Mouse (Mus musculus) right cerebral cortex, postnatal 4 days (tissue): ENCODE measurements around the gene Gm17124.
"Not testable (repeated sequence)": the region's sequence is repeated elsewhere in the genome, so short reads cannot be mapped to it uniquely, and the experiment has no call there.

Experiments used
- DNase-seq: peaks from one replicate; pipeline ENCODE4 v3.0.0-alpha.2; 2022

Gene Gm17124

DNA sequence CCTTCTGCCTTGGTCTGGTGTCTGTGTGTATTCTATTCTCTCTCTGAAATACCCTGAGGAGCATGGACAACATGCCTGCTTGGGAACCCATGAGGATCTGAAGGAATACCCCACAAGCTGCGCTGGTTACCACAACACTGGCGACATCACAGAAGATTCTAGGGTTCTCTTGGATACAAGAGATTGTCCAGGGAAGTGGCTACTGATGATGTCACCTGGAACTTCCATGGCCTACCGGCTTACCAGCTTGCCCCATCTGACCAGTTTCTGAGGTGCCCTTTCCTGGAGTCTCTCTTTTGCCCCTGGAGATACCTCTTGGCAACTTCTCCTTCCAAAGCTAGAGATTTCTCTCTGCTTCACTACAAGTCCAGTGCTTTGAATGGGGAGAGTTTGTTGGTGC, at the start of gene Gm17124:
Gene Gm17124, minus strand, starts transcription at position 101 of the 400 bp plus-strand sequence.
- DNase-seq: not testable (repeated sequence)

DNA sequence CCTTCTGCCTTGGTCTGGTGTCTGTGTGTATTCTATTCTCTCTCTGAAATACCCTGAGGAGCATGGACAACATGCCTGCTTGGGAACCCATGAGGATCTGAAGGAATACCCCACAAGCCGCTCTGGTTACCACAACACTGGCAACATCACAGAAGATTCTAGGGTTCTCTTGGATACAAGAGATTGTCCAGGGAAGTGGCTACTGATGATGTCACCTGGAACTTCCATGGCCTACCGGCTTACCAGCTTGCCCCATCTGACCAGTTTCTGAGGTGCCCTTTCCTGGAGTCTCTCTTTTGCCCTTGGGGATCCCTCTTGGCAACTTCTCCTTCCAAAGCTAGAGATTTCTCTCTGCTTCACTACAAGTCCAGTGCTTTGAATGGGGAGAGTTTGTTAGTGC, 42.1 kb upstream of the Gm17124 start, which contains the start of gene Gm3633:
Gene Gm3633, minus strand, starts transcription at position 101 of the 400 bp plus-strand sequence.
- DNase-seq: not testable (repeated sequence)
